Mouse (Mus musculus) CH12.LX (cell line): ENCODE measurements around the gene Klk1b5. TPM values are rescaled to one million over a fixed set of nuclear protein-coding genes. Genes with fewer than 3 reads are reported as not detected.

Experiments used
- DNase-seq: peaks from one replicate; pipeline ENCODE4 v3.0.0-alpha.2; 2013; ENCODE audit errors: extremely low read depth
- H3K27ac ChIP-seq: 2 replicates; pipeline ENCODE4 v1.5.1; 2012; ENCODE audit warnings: low read depth, mild to moderate bottlenecking, control low read depth, moderate library complexity; ENCODE audit not compliant: insufficient read depth
- H3K27me3 ChIP-seq: replicated peaks from 2 replicates; pipeline ENCODE3; 2012; ENCODE audit warnings: inconsistent platforms
- H3K36me3 ChIP-seq, 2 experiments: replicated peaks in 1 of 2; 2 replicates each; pipeline versions ENCODE3 to v1.6.1; 2012; ENCODE audit warnings: inconsistent platforms in 1 of 2, low read length in 1 of 2, mild to moderate bottlenecking in 1 of 2, mixed read lengths in 1 of 2, moderate library complexity in 1 of 2; ENCODE audit not compliant: control insufficient read depth in 1 of 2, insufficient read depth in 1 of 2
- H3K4me1 ChIP-seq, 2 experiments: 2 replicates each; pipeline ENCODE4 v1.6.1; 2012; ENCODE audit warnings: inconsistent platforms in 1 of 2, moderate library complexity in 1 of 2; ENCODE audit not compliant: insufficient read depth in 2 of 2, control insufficient read depth in 1 of 2
- H3K4me2 ChIP-seq: 2 replicates; pipeline ENCODE4 v1.6.1; 2012; ENCODE audit warnings: low read depth, mild to moderate bottlenecking, control low read depth; ENCODE audit not compliant: poor library complexity, insufficient read depth, severe bottlenecking
- H3K4me3 ChIP-seq, 3 experiments: fragments of 150-350 bp in 1 of 3; sonication (generic) in 1 of 3; replicated peaks in 1 of 3; 2 replicates each; pipeline versions ENCODE3 to v1.5.1; 2011 to 2012; ENCODE audit warnings: low read depth in 2 of 3, low read length in 2 of 3, mild to moderate bottlenecking in 2 of 3, moderate library complexity in 2 of 3, control low read depth in 1 of 3, improper control_type of control experiment in 1 of 3, inconsistent platforms in 1 of 3, mixed read lengths in 1 of 3; ENCODE audit not compliant: poor library complexity in 1 of 3
- H3K79me2 ChIP-seq: replicated peaks from 2 replicates; pipeline ENCODE4 v1.6.1; 2012; ENCODE audit warnings: mild to moderate bottlenecking, moderate library complexity; ENCODE audit not compliant: control insufficient read depth, poor library complexity, insufficient read depth, severe bottlenecking; ENCODE audit errors: extremely low read depth
- H3K9ac ChIP-seq: 2 replicates; pipeline ENCODE4 v1.6.1; 2012; ENCODE audit warnings: low read depth, mild to moderate bottlenecking, control low read depth, moderate library complexity; ENCODE audit not compliant: insufficient read depth
- H3K9me3 ChIP-seq: replicated peaks from 2 replicates; pipeline ENCODE3; 2012; ENCODE audit warnings: low read length, inconsistent platforms, mixed read lengths
- BHLHE40 ChIP-seq: IDR thresholded peaks from 2 replicates; pipeline ENCODE4 v1.6.1; 2011; ENCODE audit warnings: mild to moderate bottlenecking, low read depth, low read length, improper control_type of control experiment
- CHD2 ChIP-seq: IDR thresholded peaks from 2 replicates; pipeline ENCODE4 v1.6.1; 2011; ENCODE audit warnings: low read length, improper control_type of control experiment
- CTCF ChIP-seq, 2 experiments: IDR thresholded peaks in 1 of 2; conservative IDR thresholded peaks in 1 of 2; 2 replicates each; pipeline ENCODE4 v1.5.1; 2011 to 2012; ENCODE audit warnings: low read depth in 2 of 2, low read length in 2 of 2, improper control_type of control experiment in 1 of 2, inconsistent platforms in 1 of 2, mild to moderate bottlenecking in 1 of 2, moderate library complexity in 1 of 2
- E2F4 ChIP-seq: IDR thresholded peaks from 2 replicates; pipeline ENCODE4 v1.6.1; 2011; ENCODE audit warnings: low read depth, low read length, improper control_type of control experiment; ENCODE audit not compliant: insufficient replicate concordance
- ELF1 ChIP-seq: IDR thresholded peaks from 2 replicates; pipeline ENCODE4 v1.6.1; 2014; ENCODE audit warnings: low read depth, mild to moderate bottlenecking, inconsistent platforms, low read length, improper control_type of control experiment
- EP300 ChIP-seq: IDR thresholded peaks from 2 replicates; pipeline ENCODE4 v1.6.1; 2011; ENCODE audit warnings: low read length, improper control_type of control experiment
- GABPA ChIP-seq: IDR thresholded peaks from 2 replicates; pipeline ENCODE4 v1.6.1; 2012; ENCODE audit warnings: low read depth, low read length, improper control_type of control experiment, inconsistent platforms; ENCODE audit not compliant: insufficient replicate concordance
- IRF4 ChIP-seq: IDR thresholded peaks from 2 replicates; pipeline ENCODE4 v1.6.1; 2014; ENCODE audit warnings: low read depth, mild to moderate bottlenecking, inconsistent platforms, low read length, improper control_type of control experiment
- JUN ChIP-seq: IDR thresholded peaks from 2 replicates; pipeline ENCODE4 v1.6.1; 2011; ENCODE audit warnings: low read depth, mild to moderate bottlenecking, low read length, improper control_type of control experiment, moderate library complexity; ENCODE audit not compliant: insufficient read depth
- MAFK ChIP-seq: IDR thresholded peaks from 2 replicates; pipeline ENCODE4 v1.6.1; 2011; ENCODE audit warnings: low read length, improper control_type of control experiment; ENCODE audit not compliant: insufficient replicate concordance
- MAX ChIP-seq: IDR thresholded peaks from 2 replicates; pipeline ENCODE4 v1.6.1; 2011; ENCODE audit warnings: low read length, improper control_type of control experiment
- MAZ ChIP-seq: IDR thresholded peaks from 2 replicates; pipeline ENCODE4 v1.6.1; 2012; ENCODE audit warnings: low read depth, mild to moderate bottlenecking, inconsistent platforms, low read length, improper control_type of control experiment, moderate library complexity
- MXI1 ChIP-seq: IDR thresholded peaks from 2 replicates; pipeline ENCODE4 v1.6.1; 2011; ENCODE audit warnings: mild to moderate bottlenecking, low read depth, low read length, improper control_type of control experiment
- MYC ChIP-seq: IDR thresholded peaks from 2 replicates; pipeline ENCODE4 v1.6.1; 2011; ENCODE audit warnings: low read depth, mild to moderate bottlenecking, improper control_type of control experiment, low read length
- NRF1 ChIP-seq: IDR thresholded peaks from 2 replicates; pipeline ENCODE4 v1.6.1; 2014; ENCODE audit warnings: low read depth, mild to moderate bottlenecking, inconsistent platforms, low read length, improper control_type of control experiment, moderate library complexity
- POLR2A ChIP-seq: IDR thresholded peaks from 2 replicates; pipeline ENCODE4 v1.6.1; 2011; ENCODE audit warnings: low read depth, mild to moderate bottlenecking, improper control_type of control experiment, low read length
- POLR2AphosphoS2 ChIP-seq: IDR thresholded peaks from 2 replicates; pipeline ENCODE4 v1.6.1; 2011; ENCODE audit warnings: low read depth, low read length, improper control_type of control experiment
- SIN3A ChIP-seq: IDR thresholded peaks from 2 replicates; pipeline ENCODE4 v1.6.1; 2012; ENCODE audit warnings: low read length, improper control_type of control experiment, inconsistent platforms
- TBP ChIP-seq: conservative IDR thresholded peaks from 2 replicates; pipeline ENCODE4 v1.6.1; 2011; ENCODE audit warnings: low read depth, low read length, improper control_type of control experiment
- TCF12 ChIP-seq: IDR thresholded peaks from 2 replicates; pipeline ENCODE4 v1.6.1; 2014; ENCODE audit warnings: low read depth, mild to moderate bottlenecking, inconsistent platforms, low read length, improper control_type of control experiment
- UBTF ChIP-seq: IDR thresholded peaks from 2 replicates; pipeline ENCODE4 v1.6.1; 2012; ENCODE audit warnings: low read depth, mild to moderate bottlenecking, inconsistent platforms, low read length, improper control_type of control experiment, moderate library complexity
- USF2 ChIP-seq: conservative IDR thresholded peaks from 2 replicates; pipeline ENCODE4 v1.6.1; 2011; ENCODE audit warnings: low read depth, low read length, improper control_type of control experiment
- ZC3H11A ChIP-seq: IDR thresholded peaks from 2 replicates; pipeline ENCODE4 v1.6.1; 2012; ENCODE audit warnings: low read depth, mild to moderate bottlenecking, inconsistent platforms, low read length, improper control_type of control experiment
- ZKSCAN1 ChIP-seq: IDR thresholded peaks from 2 replicates; pipeline ENCODE4 v1.6.1; 2012; ENCODE audit warnings: low read depth, inconsistent platforms, low read length, improper control_type of control experiment, borderline replicate concordance
- dilution Hi-C: fragments of 300-500 bp; cut with MboI; formaldehyde crosslinking; loops from 2 replicates; pipeline ENCODE4 v1.14.3; 2020; ENCODE audit warnings: low sequenced_read_pairs; ENCODE audit not compliant: extremely low pct_unique_long_range_greater_than_20kb, extremely low pct_ligation_motif_present
- in situ Hi-C: fragments of 300-500 bp; cut with MboI; formaldehyde crosslinking; loops from 3 replicates; pipeline ENCODE4 v1.14.3; 2019; ENCODE audit warnings: low sequenced_read_pairs, low pct_ligation_motif_present, low pct_unique_long_range_greater_than_20kb, mixed read lengths
- polyA plus RNA-seq: library from polyadenylated mRNA; unstranded; fragments of >175 nt; gene quantifications from 2 replicates; pipeline ENCODE4 v1.2.1, GENCODE M21; 2012; ENCODE audit warnings: low read depth; ENCODE audit not compliant: insufficient read length
- total RNA-seq, 2 experiments: library from RNA; depleted of rRNA; stranded (reverse); fragments of 300-350 nt in 1 of 2; fragments of >200 nt in 1 of 2; gene quantifications; 2 replicates each; pipeline ENCODE4 v1.2.3; 2012 to 2014

Klk1b5 gene
- total and polyA plus RNA-seq, 3 experiments = not detected

DNA sequence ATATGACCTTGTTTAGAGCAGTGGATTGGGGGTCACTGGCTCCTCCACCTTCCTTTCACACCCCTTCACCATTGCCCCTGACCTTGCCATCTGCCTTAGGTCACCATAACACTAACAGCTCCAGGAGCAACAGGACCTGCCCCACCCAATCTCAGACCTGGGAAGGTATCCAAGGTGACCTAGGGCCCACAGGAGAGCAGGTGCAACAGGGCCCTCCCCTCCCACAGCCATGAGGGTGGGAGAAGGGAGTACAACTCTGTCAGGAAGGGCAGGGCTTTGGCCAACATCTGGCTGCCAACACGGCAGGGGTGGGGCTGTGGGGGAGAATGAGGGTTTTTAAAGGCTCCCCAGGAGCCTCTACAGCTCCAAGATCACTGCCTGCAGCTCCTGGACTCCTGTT is 9.3 kb downstream of the Klk1b5 start, which contains the start of gene Klk1:
Gene Klk1, plus strand, starts transcription at position 285 of the 400 bp plus-strand sequence.
- Histone ChIP-seq H3K27ac (no peak within 1 kb of the TSS), H3K9ac (no peak within 1 kb of the TSS), H3K4me1 (peaks cover 0 to 22% of the 10 kb centered on the region in 2 experiments; a peak in 2 of 4 replicates), H3K27me3 (peaks cover 48% of the 10 kb centered on the region), H3K9me3 (no peaks in the 10 kb centered on the region), H3K79me2 (no peaks in the 10 kb centered on the region), H3K4me2 (no peak within 1 kb of the TSS), H3K4me3 (no peak within 1 kb of the TSS), H3K36me3 (no peaks in the 10 kb centered on the region)
- TF ChIP-seq NRF1 = no peak
- TF ChIP-seq ZC3H11A = no peak
- TF ChIP-seq JUN = no peak
- TF ChIP-seq POLR2A = no peak
- TF ChIP-seq UBTF = no peak
- no peak for TF ChIP-seq MAZ
- no peak for TF ChIP-seq MAFK
- no peak for TF ChIP-seq GABPA
- no peak for TF ChIP-seq IRF4
- TF ChIP-seq POLR2AphosphoS2 = no peak
- no peak for TF ChIP-seq USF2
- TF ChIP-seq TCF12 = no peak
- TF ChIP-seq MXI1 = no peak
- dilution Hi-C loops = no loop called here
- DNase-seq = no peak
- in situ Hi-C loops = loop anchor here (10.0 kb wide), 1 partner anchor 290 kb away; the partner anchor contains the start of gene Klk15

DNA sequence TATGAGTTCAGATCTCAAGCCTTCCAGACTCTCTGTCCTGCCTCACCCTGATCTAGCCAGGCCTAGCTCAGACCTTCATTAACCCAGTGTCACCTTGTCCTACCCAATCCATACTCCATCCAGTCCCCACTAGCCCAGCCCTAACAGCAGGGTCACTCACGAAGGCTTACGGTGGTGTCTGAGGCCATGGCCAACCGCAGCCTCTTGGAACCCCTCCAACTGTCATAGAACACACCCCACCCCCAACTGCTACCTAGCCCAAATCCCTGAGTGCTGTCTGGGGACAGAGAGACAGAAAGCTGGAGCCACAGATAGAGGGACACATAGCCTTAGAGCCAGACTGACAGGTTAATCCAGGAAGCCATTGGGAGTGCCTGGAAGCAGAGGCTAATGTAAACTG is 20.2 kb downstream of the Klk1b5 start, which contains the start of gene Gm36864:
Gene Gm36864, plus strand, starts transcription at position 269 of the 400 bp plus-strand sequence.
- Histone ChIP-seq H3K9me3 (no peaks in the 10 kb centered on the region), H3K9ac (no peak within 1 kb of the TSS), H3K27me3 (peaks cover 16% of the 10 kb centered on the region), H3K79me2 (no peaks in the 10 kb centered on the region), H3K4me2 (no peak within 1 kb of the TSS)
- dilution Hi-C loops (no loop called here), in situ Hi-C loops (no loop called here)
- DNase-seq = no peak
- TF ChIP-seq MYC = no peak
- no peak for TF ChIP-seq MAFK
- no peak for TF ChIP-seq MAX
- no peak for TF ChIP-seq ELF1
- no peak for TF ChIP-seq BHLHE40
- no peak for TF ChIP-seq E2F4
- no peak for TF ChIP-seq EP300
- TF ChIP-seq ZKSCAN1 = no peak
- no peak for TF ChIP-seq CTCF (conservative IDR thresholded peaks at IDR 0.05 in 1 of 2, IDR thresholded peaks at IDR 0.05 in 1 of 2; ENCODE audit: low read depth in 2 of 2, low read length in 2 of 2)
- TF ChIP-seq SIN3A = no peak
- TF ChIP-seq TCF12 = no peak
- TF ChIP-seq POLR2A = no peak
- no peak for TF ChIP-seq ZC3H11A
- no peak for TF ChIP-seq TBP
- TF ChIP-seq CHD2 = no peak
- TF ChIP-seq, all 38 proteins: peak for 0
- 0 out of 4 replicates have a peak, but pooled peaks cover 0 to 2% of the 10 kb centered on the region in 2 experiments for H3K4me1 ChIP-seq
- H3K36me3 ChIP-seq = no peaks in the 10 kb centered on the region
- H3K4me3 ChIP-seq = no peak within 1 kb of the TSS
- no peak within 1 kb of the TSS for H3K27ac ChIP-seq
